Mouse (Mus musculus): ENCODE measurements around the gene Ubxn2a. TPM values are rescaled to one million over a fixed set of nuclear protein-coding genes. Genes with fewer than 3 reads are reported as not detected.

Ubxn2a gene
- total RNA-seq, 2 experiments from 2014 or later = 44.3 to 46.8 TPM

DNA sequence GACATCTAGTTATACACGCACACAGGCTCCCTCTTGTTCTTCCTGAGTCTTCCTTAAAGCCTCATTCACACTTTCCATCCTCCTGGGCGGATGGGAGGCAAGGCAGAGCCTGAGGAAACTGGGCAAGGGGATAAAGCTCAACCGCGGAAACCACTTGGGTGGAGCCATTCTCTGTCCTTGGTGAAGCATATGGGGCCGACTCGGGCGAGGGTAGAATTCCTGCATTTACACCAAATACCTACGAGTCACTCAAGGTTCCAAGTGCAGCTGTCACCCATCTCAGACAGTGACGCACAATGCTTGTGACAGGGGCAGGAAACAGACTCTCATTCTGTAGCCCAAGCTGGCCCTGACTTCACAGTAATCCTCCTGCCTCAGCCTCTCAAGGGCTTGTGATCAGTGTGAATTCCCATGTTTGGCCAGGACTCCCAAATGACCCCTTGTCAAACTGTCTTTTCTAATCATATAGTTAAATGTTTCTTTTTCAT lies 29.2 kb downstream of the Ubxn2a start:
- no peak for DNase-seq

GRCm38 (mm10) chr12:4875623-4876022 lies 31.9 kb downstream of the Ubxn2a start:
- DNase-seq = no peak

- peak; percentile 20 to 26 for DNase-seq
These were observed 33.2 kb downstream of the Ubxn2a start, which contains the start of gene Mfsd2b for GRCm38 (mm10) chr12:4874161-4874927. Gene Mfsd2b, minus strand, starts transcription at chr12:4874359.

DNA sequence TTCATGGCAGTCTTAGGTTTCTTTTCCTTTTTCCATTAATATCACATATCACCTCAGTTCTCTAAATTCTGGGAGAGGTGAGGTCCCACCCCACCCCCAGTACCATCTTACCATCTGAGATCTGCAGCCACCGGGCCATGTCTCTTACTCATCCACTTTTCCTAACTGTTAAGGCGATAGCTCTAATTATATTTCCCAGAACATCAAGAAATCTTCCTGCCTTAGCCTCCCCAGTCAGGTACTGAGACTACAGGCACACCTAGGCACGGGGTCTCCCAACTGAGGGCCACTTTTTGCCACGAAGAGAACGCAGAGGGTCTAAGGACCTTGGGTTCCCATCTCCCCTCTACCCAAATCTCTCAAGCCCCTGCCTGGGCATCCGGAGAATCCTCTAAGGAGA lies 34.0 kb downstream of the Ubxn2a start:
- no peak for DNase-seq

DNA sequence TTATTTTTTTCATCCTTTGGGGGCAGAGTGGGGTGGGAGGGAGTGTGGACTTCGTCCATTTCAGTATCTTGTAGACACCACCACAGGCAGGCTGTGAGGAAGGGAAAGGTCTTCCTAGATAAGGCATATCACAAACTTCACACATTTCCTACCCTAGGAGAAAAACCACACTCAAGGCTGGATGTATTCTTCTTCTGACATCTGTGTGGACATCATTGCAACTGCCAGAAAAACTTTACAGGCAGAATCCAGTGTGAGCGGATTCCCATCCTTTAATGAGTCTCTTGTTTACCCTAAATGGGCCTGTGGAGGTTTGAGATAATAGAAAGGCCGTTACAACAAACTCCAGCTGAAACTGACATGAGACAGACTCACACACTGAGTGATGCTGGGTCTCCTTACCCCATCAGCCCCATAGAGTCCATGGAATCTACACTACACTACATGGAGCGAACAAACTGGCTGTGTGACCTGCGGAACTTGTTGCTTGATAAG lies 34.5 kb downstream of the Ubxn2a start:
- DNase-seq = no peak

- DNase-seq = no peak
These were observed 35.2 kb downstream of the Ubxn2a start for GRCm38 (mm10) chr12:4872273-4872672.

GRCm38 (mm10) chr12:4871260-4871659 lies 36.2 kb downstream of the Ubxn2a start:
- DNase-seq = no peak

GRCm38 (mm10) chr12:4868924-4869323 lies 38.6 kb downstream of the Ubxn2a start:
- no peak for DNase-seq

- no peak for DNase-seq
These were observed 43.2 kb downstream of the Ubxn2a start for GRCm38 (mm10) chr12:4864338-4864690.

- no peak for DNase-seq
These were observed 43.7 kb downstream of the Ubxn2a start for GRCm38 (mm10) chr12:4863654-4864337.

- DNase-seq = no peak
These were observed 44.8 kb downstream of the Ubxn2a start for GRCm38 (mm10) chr12:4862672-4863071.

DNA sequence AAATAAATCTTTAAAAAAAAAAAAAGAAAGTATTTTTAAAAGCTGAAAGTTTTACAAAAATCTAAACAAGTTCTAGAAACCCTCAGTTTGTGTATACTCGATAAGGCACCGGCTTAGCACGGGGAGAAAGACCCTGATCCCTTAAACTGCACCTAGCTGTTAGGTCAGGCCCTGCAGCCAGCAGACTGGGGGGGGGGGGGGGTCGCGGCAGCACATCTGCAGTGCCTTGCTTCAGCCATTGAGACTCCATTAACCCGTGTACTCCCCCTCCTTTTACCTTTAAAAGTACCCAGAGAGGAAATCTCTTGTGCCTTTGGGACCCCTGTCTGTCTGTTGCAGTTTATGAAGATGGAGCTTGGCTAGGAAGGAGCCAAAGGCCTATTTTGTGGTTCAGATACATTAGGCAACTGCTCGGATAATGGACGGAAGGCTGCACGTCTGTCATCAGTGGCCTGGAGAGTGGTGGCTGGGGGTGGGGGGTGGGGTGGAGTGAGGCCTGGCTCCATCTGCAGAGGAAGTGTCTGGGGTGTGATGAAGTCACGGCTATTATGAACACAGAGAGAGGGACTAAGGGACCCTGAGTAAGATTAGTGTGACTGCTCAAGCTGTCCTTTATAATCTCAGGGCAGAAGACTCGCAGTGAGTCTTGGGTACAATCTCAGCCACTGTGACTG lies 48.1 kb downstream of the Ubxn2a start:
- DNase-seq = no peak

- DNase-seq = no peak
These were observed 50.7 kb downstream of the Ubxn2a start for GRCm38 (mm10) chr12:4856834-4857233.

GRCm38 (mm10) chr12:4856160-4856559 lies 51.3 kb downstream of the Ubxn2a start:
- DNase-seq = no peak

GRCm38 (mm10) chr12:4843741-4844140 lies 63.8 kb downstream of the Ubxn2a start:
- DNase-seq = no peak

DNA sequence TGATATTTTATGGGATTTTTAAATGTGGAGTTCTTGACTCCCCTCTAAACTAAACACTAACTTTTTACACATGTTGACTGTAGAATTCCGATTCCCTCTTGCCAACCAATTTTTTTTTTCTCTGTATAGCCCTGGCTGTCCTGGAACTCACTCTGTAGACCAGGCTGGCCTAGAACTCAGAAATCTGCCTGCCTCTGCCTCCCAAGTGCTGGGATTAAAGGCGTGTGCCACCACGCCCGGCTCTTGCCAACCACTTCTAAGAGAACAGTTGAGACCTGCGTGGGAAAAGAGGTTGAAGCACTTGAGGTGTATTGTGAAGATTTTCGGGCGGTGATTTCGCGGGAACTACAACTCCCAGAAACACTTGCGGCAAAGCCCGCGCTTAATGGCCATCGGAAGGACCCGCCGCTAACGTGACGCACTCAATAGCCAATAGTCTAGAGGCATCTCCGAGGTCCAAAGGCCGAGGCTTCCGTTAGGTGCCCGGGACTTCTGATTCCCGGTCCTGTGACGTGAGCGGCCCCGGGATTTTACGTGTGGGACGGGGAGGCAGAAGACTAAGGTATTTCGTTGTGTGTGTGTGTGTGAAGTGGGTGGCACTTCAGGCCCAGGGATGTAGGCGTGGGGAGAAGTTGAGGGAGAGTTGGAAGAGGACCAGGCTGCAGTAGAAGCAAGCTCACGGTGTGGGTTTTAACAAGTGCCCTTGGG lies 64.5 kb downstream of the Ubxn2a start, which contains the start of gene Wdcp:
Gene Wdcp, plus strand, starts transcription at position 414 of the 708 bp plus-strand sequence.
- peak; percentile 83 to 88 for DNase-seq

DNA sequence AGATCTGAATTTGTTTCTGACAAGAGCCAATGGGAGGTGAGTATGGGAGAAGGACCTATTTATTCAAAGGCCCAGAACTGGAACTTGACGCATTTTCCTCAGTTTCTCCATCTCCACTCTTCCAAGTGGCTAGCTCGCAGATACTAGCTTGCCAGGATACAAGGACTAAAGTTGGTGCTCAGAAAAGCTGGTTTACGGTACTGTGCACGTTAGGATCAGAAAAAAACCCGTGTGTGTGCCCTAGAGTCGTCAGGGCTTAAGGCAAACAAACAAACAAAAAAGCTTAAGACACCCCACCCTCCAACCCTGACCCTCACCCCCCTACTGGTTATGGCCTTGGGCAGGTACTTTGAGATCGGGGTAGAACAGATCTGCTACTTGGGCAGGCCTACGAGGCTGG lies 65.0 kb downstream of the Ubxn2a start:
- DNase-seq = no peak

GRCm38 (mm10) chr12:4841392-4841887 lies 66.1 kb downstream of the Ubxn2a start, which contains the start of gene Fkbp1b:
Gene Fkbp1b, minus strand, starts transcription at chr12:4841591.
- peak; percentile 51 to 53 for DNase-seq

- DNase-seq = no peak
These were observed 66.8 kb downstream of the Ubxn2a start for GRCm38 (mm10) chr12:4840741-4841140.

DNA sequence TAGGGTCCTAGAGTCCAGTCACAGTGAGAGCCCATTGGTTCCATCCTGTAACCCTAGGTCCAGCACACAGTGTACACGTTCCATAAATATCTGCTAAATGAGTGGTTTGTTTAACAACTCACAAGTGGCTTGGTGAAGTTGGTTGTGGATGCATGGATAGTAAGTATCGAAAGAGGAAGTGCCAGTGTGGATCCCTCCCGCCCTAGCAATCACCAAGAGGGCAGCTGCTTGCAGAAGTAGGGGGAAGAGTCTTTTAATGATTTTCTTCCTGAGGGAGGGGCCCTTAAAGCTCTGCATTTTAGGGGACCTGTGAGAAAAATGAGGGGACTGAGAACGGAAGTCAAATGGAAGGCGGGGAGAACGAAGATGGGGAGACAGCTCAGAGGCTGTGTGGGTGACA lies 67.5 kb downstream of the Ubxn2a start:
- no peak for DNase-seq

GRCm38 (mm10) chr12:4836959-4837358 lies 70.5 kb downstream of the Ubxn2a start:
- no peak for DNase-seq

Measured in layer of hippocampus, postnatal 36 days (tissue).